Mouse (Mus musculus) ovary, adult 18-20 months (tissue): ENCODE measurements around the gene Lgals4.

Experiments
- DNase-seq: peaks from one replicate; pipeline ENCODE4 v3.0.0; 2022; ENCODE audit warnings: low spot score, mixed read lengths

Gene Lgals4

DNA sequence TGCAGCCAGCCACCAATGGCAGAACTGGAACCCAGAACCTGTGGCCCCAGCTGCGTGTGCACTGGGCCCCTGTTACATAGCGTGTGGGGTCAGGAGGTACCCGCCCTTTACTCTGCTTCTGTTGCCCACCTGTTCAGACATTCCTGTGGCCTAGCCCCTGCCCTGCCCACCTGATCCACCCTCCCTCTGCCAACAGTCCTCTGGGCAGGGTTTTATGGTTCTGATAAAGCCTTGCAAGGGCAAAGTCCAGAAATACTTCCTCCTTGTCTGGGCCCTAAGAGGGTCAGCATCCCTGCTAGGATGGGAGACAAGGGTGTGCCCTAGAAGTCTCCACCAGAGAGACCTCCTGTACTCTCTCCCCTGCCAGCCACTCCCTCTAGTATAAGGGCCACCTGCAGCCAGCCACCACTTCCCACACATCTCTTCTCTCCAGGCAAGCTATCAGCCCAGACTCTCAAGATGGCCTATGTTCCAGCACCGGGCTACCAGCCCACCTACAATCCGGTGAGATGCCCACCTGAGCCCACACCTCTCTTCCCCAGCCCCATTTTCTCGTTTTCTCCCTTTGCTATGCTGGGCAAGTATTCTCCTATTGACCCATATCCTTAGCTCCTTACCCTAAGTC lies at the start of gene Lgals4:
Gene Lgals4 (plus strand): TSS at position 132 of the 625 bp plus-strand sequence.
- DNase-seq = no peak

DNA sequence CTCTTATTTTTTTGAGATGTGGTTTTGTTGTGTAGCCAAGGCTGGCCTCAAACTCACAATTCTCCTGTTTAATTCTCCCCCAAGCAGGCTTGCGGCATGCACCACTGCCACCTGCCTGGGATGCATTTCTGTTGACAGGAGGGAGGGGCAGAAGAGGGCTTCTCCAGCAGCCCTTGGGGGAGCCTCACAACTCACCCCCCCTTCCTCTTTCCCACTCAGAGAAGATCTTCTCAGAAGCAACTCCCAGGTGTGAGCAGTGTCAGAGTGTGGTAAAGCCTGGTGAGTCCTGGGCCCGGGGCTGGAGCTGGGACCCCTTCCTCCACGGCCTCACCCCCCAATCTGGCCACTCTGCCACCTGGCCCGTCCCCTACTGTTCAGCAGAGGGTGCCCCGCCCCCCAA lies 48.5 kb upstream of the Lgals4 start:
- no peak for DNase-seq

DNA sequence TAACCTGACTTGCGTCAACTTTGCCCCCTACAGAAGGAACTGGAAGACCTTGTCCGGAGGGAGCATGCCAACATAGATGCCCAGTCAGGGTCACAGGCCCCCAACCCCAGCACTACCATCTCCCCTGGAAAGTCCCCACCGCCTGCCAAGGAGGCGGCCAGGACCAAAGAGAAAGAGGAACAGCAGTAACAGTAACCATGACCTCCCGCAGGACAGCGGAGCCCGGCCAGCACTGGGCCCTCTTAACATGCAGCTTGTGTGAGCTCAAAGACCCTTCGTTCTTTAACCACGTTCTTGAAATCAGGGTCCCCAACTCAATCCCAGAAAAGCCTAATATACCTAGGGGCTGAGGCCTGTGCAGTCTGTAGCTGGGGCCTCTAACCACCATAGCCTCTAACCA lies 45.8 kb upstream of the Lgals4 start:
- DNase-seq = no peak

DNA sequence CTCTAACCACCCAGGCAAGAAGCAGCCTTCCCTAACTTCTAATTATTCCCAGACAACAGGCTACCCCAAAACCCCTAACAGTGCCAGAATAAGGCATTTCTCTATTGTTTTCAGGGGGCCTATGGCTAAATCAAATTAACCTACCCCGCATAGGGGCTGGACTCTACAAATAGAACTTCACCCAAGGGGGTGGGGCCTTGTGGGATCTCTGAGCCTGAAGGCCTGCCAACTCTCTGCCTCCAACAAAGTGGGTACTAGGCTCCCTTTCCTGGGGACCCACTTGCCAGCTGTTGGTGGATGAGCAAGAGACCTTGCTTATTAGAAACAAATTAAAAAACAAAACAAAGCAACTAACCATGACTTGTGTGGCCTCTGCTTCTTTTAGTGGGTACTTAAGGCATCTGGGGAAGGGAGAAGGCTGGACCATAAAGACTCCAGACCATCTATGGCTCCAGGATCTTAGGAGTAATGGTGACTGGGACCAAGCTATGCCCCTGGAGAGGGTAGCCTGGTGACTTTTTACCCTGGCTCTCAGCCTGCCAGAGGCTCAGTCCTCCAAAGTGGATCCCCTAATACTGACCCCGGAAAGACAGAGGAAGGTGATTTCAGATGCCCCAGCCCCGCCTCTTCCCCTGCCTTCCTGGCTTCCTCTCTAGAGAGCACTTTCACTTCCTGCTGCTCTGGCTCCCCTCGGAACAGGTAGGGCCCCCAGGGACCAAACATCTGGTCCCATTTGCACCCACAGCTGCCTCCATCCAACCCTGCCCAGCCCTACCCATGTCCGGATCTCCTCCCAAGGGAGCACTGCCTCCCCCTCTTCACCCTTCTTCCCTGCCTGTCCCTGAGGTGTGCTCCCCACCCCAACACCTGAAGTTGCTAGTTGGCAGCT lies 45.1 kb upstream of the Lgals4 start, which contains the start of gene Rinl:
Gene Rinl (plus strand): TSS at position 663 of the 889 bp plus-strand sequence.
- DNase-seq = no peak

DNA sequence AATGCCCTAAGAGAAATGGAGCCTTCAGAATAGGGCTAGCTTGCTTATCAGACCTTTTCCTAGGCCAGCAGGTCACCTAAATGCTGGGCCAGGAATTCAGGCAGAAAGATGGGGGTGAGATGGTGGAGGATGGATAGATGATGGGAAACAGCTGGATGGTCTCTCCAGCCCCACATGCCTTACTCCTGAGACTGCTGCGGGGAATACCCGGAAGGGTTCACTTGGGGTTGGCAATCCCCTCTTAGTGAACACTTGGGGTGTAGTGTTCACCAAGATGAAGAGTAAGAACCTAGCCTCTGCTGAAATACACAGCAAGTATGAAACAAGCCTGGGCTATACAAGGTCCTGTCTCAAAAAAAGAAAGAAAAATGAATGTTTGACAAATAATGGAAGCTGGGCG lies 44.4 kb upstream of the Lgals4 start:
- no peak for DNase-seq

DNA sequence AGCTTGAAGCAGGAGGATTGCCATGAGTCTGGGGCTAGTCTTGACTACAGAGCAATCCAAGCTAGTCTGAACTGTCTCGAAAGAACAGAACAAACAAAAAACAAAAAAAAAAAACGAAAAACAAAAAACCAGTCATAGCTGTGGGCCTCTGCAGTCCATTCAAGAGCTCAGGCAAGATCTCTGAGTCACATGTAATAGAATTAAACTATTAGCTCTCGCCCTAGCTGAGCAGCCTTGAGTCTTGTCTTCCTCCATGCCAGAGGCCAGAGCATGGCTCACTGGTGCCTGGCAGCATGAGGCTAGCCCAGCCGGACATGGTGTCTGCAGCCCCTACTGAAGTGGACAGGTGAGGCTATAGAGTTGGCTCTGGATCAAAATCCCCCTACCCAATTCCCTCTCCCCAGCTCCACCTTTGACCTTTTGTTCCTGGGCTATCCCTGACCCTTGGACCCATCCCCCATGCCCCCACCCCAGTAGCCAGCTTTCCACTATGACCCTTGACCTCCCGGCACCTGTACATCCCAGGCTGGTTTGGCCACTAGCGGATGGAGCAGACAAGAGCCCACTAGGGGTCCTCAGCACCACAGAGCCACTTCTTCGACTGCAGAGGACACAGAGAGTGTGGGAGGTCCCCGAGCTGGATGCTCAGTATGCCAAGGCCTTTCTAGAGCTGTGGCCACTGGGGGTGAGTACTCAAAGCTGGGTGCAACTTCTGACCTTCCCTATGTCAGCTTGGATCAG lies 43.4 kb upstream of the Lgals4 start:
- no peak for DNase-seq

DNA sequence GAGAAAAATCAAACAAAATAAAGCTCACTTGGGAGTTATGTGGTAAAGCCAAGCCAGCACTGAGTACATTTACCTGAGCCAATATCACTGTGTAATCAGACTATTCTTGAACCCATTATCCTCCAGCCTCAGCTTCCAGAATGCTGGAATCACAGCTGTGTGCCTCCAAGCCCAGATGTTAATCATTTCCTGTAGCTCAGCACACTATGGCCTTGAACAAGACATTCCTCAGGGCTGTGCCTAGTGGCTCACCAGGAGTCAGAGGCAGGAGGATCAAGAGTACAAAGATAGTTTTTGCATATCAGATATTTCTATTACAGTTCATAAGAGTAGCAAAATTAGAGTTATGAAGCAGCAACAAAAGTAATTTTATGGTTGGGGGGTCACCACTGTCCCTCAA lies 41.9 kb upstream of the Lgals4 start:
- DNase-seq = no peak

DNA sequence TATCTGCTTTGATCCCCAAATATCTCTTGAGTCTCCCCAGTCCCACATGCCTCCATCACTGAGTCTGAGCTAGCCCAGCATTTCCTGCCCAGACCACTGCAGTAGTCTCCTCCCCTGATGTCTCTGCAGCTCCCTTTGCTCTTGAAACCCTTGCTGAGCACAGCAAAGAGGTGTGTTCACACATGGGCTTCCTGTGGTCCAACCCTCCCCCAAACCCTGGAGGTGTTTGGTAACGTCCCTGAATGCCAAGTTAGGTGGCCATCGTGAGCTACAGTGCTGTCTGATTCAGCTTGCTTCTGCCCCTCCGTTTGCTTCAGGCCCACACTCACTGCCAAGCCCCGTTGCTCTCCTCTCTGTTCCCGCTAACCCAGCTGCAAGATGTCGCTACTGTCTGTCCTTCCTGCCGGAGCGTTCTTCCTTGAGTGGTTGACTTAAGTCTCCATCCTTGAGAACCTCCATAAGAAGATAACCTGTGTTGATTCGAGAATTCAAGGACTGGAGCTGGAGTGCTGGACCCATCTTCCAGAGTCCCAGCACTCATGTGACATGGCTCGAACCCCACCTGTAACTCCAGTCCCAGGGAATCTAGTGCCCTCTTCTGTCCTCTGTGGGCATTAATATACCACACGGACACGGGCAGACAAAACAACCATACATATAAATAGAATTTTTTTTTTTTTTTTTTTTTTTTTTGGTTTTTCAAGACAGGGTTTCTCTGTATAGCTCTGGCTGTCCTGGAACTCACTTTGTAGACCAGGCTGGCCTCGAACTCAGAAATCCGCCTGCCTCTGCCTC lies 41.1 kb upstream of the Lgals4 start:
- no peak for DNase-seq

DNA sequence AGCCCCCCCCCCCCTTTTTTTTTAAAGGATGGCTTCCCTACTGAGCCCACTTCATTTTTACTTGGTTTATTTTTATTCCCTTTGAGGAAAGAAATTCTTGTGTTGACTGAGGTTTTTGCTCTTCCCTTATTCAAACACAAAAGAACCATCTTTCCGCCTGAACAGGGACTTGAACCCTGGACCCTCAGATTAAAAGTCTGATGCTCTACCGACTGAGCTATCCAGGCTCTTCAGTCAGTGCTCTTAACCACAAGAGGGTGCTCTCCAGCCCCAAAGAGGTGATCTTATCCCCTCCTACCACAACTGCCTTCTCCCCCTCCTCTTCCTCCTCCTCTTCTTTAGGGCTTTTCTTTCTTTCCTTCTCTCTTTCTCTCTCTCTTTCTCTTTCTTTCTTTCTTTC lies 39.8 kb upstream of the Lgals4 start:
- no peak for DNase-seq

DNA sequence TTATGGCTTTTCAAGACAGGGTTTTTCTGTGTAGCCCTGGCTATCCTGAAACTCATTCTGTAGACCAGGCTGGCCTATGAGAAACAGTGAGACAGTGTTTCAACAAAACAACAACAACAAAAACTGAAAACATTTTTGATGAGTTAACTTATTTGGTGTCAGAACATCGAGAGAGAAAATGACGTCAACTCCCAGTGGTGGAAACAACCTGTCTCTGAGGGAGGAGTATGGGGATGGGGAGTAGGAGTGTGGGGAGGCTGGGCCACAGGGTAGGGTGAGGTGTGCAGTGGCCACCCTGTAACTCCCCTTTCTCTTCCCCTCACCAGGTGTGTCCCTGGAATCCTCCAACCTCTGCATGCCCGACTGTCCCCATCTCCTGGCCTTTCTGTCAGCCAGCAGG lies 39.2 kb upstream of the Lgals4 start:
- DNase-seq = no peak

DNA sequence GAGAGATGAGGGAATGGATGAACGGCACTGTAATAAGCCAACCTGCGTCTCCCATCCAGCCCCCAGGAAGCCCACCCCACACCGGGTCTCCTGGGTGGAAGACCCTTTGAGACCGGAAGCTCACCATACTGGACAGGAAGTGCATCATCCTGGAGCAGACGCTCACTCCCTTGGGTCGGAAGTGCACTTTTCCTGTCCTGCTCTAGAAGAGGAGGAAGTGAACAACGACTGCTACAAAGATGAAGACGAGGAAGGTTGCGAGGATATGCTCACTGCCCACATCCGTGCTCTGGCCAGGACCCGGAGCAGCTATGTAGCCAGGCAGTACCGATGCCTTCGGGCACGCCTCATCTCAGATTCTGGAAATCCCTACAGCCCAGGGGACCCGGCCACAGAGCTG lies 37.8 kb upstream of the Lgals4 start:
- DNase-seq = no peak

DNA sequence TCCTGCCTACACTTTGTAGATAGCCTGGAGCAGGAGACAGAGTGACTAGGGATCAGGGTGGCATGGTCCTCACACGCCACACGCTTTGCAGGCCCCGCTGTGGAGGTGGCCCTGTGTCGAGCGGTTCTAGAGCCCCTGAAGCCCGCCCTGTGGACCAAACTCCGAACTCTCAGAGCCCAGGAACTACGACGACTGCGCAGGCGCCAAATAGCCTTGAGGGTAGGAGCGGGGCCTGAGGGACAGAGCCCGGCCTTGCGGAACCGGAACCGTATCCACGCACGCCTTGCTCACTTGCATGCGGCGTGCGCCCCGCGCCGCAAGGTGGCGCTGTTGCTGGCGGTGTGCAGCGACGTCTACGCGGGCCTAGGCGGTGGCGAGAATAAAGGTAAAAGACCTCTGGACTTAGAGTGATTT lies 37.1 kb upstream of the Lgals4 start:
- DNase-seq = peak; percentile 69

DNA sequence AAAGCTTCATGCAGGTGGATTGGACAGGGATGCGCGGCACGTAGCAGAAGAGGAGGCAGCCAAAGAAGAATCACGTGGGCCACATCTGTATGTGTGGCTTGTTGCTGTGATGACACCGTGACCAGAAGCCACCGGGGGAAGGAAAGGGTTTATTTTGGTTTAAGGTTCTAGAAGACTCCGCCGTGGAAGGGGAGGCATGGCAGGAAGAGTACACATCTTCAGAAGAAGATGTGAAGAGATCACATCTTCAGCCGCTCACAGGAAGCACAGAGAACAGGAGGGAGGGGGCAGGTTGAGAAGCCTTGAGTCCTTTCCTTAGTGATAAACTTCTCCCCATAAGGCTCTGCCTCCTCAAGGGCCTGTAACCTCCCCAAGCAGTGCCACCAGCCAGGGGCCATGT lies 33.7 kb upstream of the Lgals4 start:
- DNase-seq = no peak

DNA sequence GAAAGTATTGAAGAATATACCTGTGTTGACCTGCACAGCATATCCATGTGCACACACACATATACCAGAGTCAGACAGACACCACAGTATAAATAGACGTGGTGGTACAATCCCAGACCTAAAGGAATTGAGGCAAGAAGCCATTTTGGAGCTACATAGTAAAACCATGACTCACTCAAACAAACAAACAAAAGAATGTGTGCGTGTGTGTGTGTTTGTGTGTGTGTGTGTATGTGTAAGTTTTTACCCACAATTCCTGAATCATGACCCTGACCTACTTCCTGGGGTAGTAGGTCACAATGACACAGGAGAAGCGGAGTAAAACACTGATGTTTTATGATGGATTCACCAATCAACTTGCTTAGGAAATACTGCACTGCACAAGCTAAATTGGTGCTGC lies 32.2 kb upstream of the Lgals4 start:
- DNase-seq = no peak

DNA sequence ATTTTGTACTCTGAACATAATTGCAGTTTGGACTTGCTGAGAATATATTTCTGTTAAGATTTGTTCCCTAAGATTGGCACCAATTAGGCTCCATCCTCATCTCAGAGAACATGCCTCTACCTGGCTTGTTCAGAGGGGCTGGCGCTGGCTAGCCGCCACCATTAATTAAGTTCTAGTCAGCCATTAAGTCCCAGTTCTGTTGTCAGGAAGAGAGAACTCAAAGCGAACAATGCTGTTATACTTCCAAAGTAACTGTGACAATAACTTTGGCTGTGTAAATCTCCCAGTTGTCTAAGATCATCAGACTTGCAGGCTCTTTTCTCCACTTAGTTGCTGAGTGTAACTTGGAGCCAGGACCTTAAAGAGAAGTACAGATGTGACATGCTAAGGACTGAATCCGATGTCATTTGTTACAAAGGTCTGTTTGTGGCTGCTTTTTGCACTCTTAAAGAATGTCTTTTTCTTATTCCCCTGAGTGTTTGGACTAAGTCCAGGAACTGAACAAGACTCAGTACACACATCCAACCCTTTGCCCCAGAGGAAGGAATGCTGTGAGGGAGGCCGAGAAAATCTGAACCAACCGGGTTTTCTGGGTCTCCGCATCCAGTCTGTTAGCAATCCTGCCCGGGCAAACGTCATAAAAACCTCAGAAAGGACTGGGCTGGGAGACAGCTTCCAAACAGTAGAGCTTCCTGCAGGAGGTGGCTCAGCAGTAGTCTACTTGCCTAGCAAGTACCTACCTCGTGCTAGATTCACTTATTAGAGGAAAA lies 31.6 kb upstream of the Lgals4 start:
- DNase-seq = no peak

DNA sequence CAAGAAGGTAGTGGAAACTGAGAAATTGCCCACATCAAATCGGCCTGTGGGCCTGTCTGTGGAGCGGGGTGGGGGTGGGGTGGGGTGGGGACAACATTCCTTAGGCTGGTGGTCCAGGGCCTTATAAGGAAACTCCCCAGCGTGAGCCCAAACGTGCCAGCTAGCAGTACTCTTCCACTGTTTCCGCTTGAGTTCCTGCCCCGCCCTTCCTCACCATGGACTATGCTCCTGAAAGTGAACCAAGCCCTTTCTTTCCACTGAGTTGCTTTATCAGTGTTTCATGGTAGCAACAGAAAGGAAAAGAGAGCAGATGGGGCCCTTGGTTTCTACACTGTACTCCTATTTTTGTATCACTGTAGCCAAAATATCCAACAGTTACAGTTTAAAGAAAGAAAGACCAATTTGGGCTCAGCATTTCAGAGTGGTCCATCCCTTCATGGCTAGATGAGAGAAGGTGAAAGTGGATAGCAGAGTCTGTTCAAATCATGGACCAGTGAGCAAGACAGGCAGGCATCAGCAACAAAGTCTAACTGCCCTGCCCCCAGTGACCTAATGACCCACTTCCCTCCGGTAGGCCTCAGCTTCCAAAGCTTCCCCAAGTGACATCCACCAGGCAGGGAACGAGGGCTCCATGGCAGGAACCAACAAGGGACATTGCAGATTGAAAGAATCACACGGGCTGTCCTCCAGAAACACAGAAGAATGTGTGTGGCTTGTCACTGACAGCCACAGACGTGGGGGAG lies 30.6 kb upstream of the Lgals4 start:
- DNase-seq = no peak

DNA sequence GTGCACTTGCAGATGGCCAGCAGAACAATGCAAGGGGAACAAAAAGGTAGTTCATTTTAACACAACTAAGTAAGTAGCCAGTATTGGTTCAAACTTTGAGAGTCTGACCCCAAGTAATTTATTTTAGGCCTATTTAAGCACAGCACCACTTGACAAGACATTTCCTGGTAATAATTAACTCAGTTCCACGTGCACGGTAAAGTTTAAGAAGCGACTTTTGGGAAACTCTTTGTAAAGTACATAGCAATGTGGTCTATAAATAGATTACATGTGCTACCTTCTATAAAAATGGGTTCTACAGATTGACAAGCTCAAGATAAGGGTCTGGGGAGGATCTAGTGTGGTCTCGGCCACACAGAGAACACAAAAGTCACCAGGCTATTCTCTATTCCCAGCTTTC lies 29.9 kb upstream of the Lgals4 start:
- no peak for DNase-seq

DNA sequence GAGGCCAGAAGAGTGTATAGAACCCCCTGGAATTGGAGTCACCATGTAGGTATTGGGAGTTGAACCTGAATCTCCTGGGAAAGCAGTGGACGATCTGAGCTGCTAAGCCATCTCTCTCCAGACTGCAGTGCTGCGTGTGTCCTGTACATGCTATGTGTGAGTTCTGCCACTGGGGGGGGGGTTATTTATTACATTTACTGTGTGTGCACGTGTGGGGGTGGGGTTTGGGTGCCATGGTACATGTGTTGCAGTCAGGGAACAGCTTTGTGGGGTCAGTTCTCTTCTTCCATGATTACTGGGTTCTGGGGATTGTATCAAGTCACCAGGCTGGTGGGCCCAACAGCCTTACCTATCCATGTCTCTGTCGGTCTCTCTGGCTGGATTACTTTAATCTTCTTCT lies 26.8 kb upstream of the Lgals4 start:
- no peak for DNase-seq

DNA sequence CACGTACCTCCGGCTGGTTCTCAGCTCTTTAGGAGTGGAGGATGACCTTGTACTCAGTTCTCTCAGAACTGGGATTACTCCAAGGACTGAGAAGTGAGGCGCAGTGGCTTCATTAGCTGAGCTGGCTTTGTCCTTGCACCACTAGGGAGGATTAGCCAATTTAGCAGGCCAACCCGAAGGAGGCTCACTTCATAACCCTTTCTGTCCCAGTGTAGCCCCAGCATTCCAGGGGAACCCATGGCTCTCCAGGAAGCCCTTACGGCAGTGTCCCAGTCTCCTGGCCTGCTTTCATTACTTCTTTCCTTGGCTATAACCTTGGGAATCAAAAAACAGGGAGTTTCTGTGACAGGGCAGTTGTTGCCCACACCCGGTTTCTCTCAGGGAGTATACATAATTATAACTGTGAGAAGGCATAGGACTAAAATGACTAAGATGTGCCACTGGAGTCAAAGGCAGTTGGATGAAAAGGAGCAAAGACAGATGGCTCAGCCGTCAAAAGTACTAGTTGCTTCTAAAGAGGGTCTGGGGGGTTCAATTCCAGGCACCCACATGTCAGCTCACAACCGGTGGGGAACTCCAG lies 25.9 kb upstream of the Lgals4 start:
- peak; percentile 68 for DNase-seq
